Mouse (Mus musculus): ENCODE results near the gene Olfr419. TPM values are rescaled to one million over a fixed set of nuclear protein-coding genes. Genes with fewer than 3 reads are reported as not detected.

The Olfr419 gene
- polyA plus RNA-seq (2017; shearing (Covaris generic)) = not detected

GRCm38 (mm10) chr1:174251961-174252360 lies at the start of gene Olfr419:
TSS of gene Olfr419 (minus strand) at chr1:174252061.

Other genes with a start within 250 kb of the Olfr419 start
- gene Ifi205, start 220.3 kb downstream of the Olfr419 start, polyA plus RNA-seq (2017; shearing (Covaris generic)) = not detected
- not detected for gene Olfr433, start 211.4 kb downstream of the Olfr419 start, polyA plus RNA-seq (2017; shearing (Covaris generic))
- 0.54 TPM for gene Olfr432, start 202.9 kb downstream of the Olfr419 start, polyA plus RNA-seq (2017; shearing (Covaris generic))
- gene Olfr430, start 185.5 kb downstream of the Olfr419 start, polyA plus RNA-seq (2017; shearing (Covaris generic)) = not detected
- gene Olfr429, start 167.7 kb downstream of the Olfr419 start, polyA plus RNA-seq (2017; shearing (Covaris generic)) = not detected
- not detected for gene Olfr427, start 155.2 kb downstream of the Olfr419 start, polyA plus RNA-seq (2017; shearing (Covaris generic))
- gene Olfr231, start 130.9 kb downstream of the Olfr419 start, polyA plus RNA-seq (2017; shearing (Covaris generic)) = not detected
- gene Olfr424, start 120.5 kb downstream of the Olfr419 start, polyA plus RNA-seq (2017; shearing (Covaris generic)) = not detected
- 0.24 TPM for gene Olfr420, start 96.4 kb downstream of the Olfr419 start, polyA plus RNA-seq (2017; shearing (Covaris generic))
- gene Spta1, start 79.3 kb downstream of the Olfr419 start, polyA plus RNA-seq (2017; shearing (Covaris generic)) = 0.05 TPM
- gene Mptx1, start 78.5 kb upstream of the Olfr419 start, polyA plus RNA-seq (2017; shearing (Covaris generic)) = not detected
- not detected for gene Olfr417, start 113.1 kb upstream of the Olfr419 start, polyA plus RNA-seq (2017; shearing (Covaris generic))
- gene Olfr248, start 139.0 kb upstream of the Olfr419 start, polyA plus RNA-seq (2017; shearing (Covaris generic)) = not detected
- not detected for gene Olfr414, start 172.0 kb upstream of the Olfr419 start, polyA plus RNA-seq (2017; shearing (Covaris generic))
- gene Olfr220, start 190.0 kb upstream of the Olfr419 start, polyA plus RNA-seq (2017; shearing (Covaris generic)) = not detected
- not detected for gene Fmn2, start 249.8 kb upstream of the Olfr419 start, polyA plus RNA-seq (2017; shearing (Covaris generic))

Measured in effector memory CD4-positive, alpha-beta T cell, adult 7 months (primary cell).